Mouse (Mus musculus): Measurements from ENCODE around the gene Rbm4b.
"Not testable (repeated sequence)": the region's sequence is repeated elsewhere in the genome, so short reads cannot be mapped to it uniquely, and the experiment has no call there.

Gene Rbm4b

DNA sequence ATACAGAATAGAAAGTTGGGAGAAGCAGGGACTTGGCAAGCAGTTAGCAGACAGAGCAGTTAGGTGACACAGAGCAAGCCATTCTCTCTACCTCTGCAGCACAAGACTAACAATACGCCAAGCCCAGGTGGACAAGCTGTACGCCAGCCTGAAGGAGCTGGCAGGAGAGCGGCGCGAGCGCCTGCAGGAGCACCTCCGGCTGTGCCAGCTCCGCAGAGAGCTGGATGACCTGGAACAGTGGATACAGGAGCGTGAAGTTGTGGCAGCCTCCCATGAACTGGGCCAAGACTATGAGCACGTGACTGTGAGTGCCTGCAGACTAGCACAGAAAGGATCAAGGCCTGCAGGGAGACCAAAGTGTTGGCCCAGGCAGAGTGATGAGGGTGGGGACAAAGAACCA is 10.6 kb upstream of the Rbm4b start:
- peak; percentile 84 for DNase-seq

GRCm38 (mm10) chr19:4746611-4747010 is 9.7 kb upstream of the Rbm4b start:
- DNase-seq: peak; percentile 88

- DNase-seq: no peak
Observed at GRCm38 (mm10) chr19:4747631-4748312, 8.5 kb upstream of the Rbm4b start.

DNA sequence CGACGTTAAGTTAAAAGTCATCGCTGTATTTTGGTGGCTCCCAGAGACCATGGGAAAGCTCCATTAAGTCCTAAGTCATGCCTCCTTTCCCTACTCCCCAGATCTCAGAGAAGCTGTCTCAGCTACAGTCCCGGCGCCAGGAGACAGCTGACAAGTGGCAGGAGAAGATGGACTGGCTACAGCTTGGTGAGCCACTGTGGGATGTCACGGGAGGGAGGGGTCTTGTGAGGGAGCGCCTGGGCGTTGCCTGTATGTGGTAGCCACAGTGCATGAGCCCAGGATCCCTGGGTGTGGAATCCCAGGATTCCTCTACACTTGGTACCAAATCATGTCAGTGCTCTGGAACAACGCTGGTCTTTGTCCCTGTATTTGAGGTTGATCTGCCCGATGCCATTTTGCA is 7.8 kb upstream of the Rbm4b start:
- no peak for DNase-seq

DNA sequence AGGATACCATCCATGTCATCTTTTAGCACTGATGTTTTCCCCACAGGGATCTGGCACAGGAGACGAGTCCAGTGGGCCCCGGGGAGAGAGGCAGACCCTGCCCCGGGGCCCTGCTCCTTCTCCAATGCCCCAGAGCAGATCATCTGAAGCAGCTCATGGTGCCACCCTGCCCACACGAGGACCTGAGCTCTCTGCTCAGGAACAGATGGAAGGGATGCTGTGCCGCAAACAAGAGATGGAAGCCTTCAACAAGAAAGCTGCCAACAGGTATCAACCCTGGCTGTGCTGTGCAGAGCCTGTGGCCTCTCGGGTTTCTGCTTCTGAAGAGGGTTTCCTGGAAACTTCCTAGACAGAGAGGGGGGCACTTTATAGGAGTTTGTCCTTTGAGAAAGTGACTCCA is 6.3 kb upstream of the Rbm4b start:
- DNase-seq: peak; percentile 60

DNA sequence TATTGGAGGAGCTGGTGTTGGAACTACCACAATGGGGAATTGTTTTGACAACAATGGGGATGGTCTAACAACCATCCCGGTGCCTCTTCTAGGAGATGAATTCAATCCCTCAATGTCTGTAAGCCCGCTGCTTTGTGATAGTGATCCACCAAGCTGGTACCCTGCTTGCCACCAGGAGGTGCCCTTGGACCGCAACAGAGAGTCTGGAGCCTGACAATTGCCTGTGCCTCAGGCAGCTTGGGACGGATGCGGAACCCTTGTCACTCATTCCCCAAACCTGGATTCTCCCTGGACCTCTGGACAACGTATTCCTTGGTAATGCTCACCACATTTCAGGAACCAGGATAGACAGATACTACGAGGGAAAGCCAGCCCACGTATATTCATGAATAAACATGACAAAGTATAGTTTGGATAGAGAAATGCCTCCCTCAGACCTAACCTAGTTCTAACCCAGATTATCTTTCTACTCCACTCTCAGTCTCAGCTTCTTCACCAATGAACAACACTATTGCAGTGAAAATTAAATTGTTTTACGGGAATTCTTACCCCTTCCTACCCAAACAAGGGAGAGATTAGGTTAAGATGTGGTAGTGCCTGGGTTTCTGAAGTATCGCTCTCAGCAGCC is 618 bp upstream of the Rbm4b start:
- DNase-seq: peak; percentile 90

- DNase-seq: no peak
Observed at GRCm38 (mm10) chr19:4756921-4757320, 624 bp downstream of the Rbm4b start.

GRCm38 (mm10) chr19:4760544-4760943 is 4.2 kb downstream of the Rbm4b start:
- not testable (repeated sequence) for DNase-seq

- DNase-seq: peak; percentile 53
Observed at GRCm38 (mm10) chr19:4762876-4763275, 6.6 kb downstream of the Rbm4b start.

GRCm38 (mm10) chr19:4767507-4768148 is 11.3 kb downstream of the Rbm4b start:
- DNase-seq: no peak

DNA sequence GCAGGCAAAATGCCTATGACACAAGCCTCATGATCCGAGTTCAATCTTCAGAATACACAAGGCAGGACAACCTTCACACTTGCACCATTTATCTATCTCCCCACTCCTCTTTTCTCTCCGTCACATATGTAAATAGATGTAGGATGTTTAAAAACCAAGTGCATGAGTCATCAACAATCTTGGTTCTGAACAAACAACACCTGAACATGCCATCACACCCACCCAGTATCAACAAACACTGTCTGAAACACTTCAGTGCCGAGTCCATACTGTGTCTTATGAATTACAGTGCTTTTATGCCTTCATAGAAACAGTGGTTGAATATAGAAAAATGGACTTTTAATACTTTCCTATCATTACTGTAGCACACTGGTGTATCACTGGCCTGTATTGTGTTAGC is 16.5 kb downstream of the Rbm4b start:
- no peak for DNase-seq

DNA sequence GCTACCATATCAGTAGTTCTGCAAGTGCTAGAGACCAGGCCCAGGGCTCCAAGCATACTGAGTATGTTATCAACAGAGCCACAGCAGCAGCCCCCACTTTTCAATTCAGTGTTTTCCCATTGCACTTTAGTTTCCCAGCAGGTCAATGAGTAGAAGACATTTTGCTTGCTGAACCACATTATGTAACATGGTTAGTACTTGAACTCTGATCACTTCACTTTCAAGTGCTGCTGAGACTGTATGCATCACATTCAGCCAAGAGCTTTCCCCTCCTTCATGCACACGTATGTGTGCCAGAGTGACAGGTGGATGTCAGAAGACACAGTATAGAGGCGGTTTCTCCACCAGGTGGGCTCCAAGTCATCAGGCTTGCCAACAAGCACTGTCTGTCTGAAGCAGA is 26.6 kb downstream of the Rbm4b start:
- no peak for DNase-seq

DNA sequence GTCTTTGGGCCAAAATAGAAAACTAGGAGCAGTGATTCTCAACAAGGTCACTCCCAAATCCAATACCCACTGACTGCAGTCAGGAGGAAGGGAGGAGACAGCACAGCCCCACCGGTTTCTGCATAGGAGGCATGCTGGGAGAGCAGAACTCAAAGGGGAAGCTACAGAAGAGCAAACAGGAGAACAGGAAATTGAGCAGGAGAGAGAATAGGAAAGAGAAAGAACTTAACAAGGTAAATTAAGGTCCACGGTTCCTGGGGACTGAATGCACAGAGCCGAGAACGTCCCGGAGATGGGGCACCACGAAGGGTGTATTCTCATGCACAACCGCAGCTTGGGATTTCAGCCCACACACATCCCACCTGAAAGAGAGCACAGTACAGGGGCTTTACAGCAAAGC is 28.9 kb downstream of the Rbm4b start:
- DNase-seq: no peak

GRCm38 (mm10) chr19:4786313-4786712 is 30.0 kb downstream of the Rbm4b start:
- DNase-seq: no peak

DNA sequence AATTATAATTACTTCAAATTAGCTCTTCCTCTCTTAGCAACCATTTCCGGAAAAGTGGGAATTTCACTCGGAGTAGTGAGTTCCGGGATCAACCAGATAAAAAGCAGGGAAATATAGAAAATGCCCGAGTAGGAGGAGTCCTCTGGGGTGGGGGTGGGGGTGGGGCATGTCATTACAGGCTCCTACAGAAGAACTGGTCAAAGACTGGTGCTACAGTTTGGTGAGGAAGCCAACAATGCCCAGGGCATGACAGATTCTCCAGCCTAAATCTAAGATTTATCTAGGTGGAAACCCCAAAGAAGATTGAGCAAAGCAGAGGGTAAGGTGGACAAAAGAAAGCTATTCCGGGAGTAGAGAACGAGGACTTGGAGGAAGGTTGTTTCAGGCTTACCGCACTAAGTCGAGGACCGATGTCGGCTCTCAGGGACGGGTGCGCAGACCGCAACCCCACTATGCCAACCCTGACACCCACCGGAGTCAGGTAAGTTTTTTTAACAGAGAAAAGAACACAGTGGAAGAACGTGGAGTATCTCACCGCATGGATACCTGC is 37.1 kb downstream of the Rbm4b start:
- DNase-seq: no peak

GRCm38 (mm10) chr19:4793831-4794422 is 37.6 kb downstream of the Rbm4b start, which contains the start of gene Rbm4:
Gene Rbm4, minus strand, starts transcription at chr19:4793901.
- peak; percentile 99 for DNase-seq

DNA sequence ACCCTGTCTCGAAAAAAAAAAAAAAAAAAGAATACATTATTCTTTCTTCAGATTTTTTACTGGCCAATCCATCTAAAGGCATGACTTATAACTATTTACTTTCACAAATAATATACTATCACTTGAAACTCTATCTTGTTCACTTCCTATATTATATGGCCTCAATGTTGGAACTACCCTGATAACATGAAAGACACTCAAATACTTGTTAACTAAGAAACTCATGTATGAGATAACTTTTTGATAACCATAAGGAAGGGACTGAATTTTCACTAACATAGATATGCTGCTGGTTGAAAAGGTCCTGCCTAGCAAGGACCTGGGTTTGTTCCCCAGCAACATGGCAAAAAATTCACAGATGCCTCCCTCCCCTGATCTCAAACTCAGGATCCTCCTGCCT is 39.6 kb downstream of the Rbm4b start:
- no peak for DNase-seq

DNA sequence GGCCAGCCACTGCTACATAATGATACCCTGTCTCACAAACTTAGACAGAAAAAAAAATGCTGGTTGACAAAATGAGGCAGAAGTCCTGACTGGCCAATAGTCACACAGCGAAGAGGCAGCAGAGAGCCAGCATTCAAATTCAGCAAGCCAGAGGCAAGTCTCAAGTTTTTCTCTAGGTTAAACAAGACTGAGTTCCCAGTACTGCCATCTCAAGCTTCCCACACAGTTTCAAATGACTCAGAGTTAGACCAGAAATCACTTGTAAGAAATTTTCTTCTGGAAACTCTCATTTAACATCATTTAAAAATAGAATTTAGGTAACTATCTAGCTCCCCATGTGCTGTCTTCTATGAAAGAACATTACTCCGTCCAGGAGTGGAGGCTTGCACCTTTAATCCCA is 41.5 kb downstream of the Rbm4b start:
- DNase-seq: no peak

DNA sequence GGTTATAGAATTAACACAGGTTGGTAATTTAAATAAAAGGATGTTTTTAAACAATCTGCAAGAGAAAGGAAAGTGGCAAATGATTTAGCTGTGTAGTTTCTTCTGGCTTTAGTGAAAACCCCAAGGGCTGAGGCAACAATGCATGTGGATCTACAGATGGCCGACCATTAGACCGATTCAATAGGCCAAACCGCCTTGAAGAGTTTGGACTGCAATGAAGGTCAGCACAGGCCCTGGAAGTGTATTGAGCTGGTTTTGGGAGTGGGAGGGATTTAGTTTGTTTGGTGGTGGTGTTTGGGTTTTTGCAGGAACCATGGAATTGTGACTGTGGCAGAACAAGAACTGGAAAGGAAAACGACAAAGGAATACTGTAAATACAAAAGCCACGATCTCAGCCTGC is 42.8 kb downstream of the Rbm4b start:
- DNase-seq: no peak

GRCm38 (mm10) chr19:4802691-4803091 is 46.4 kb downstream of the Rbm4b start:
- peak; percentile 70 for DNase-seq

DNA sequence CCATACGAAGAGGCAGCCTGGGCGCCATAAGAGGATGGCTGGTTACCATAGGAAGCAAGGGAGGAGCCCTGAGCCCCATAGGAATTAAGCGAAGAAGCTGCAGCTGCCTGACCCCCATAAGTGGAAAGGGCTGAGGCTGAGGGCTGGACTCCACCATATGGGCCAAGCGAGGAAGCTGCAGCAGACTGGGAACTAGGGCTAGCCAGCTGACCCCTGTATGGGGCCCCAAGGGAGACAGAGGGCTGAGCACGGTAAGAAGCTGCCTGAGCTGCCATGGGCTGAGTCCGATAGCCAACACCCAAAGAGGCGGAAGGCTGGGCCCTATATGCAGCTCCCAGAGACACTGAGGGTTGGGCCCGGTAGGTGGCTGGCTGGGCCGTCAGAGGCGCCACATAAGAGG is 47.0 kb downstream of the Rbm4b start:
- no peak for DNase-seq

GRCm38 (mm10) chr19:4810309-4810708 is 54.0 kb downstream of the Rbm4b start:
- no peak for DNase-seq

DNA sequence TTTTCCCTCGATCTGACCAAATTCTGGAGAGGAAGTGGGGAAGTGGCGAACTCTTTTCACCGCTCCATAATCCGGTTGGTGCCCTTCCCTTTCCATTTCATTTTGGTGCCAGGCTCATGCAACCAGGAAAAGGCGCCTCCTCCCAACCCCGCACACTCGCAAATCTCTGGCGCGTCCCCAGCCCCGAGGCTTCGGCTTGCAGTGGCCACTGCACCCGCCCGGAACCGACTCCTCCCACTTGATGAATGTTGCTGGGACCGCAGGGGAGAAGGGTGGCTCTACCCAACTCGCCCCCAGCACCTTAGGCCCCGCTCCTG is 54.4 kb downstream of the Rbm4b start:
- no peak for DNase-seq
